Mouse (Mus musculus): ENCODE measurements around the gene Pld5. TPM values are rescaled to one million over a fixed set of nuclear protein-coding genes. Genes with fewer than 3 reads are reported as not detected.

Pld5 gene
- under 1 TPM; 0.12 to 0.29 TPM for total RNA-seq (2021)

GRCm38 (mm10) chr1:176274667-176275610, at the start of gene Pld5:
Gene Pld5, minus strand, starts transcription at chr1:176275312.
- intact Hi-C loops (cut with DNase I): no loop called here
- DNase-seq: peak; percentile 7 to 14

GRCm38 (mm10) chr1:176315063-176315462, 40.0 kb upstream of the Pld5 start:
- no peak for DNase-seq
- intact Hi-C loops (cut with DNase I): no loop called here

DNA sequence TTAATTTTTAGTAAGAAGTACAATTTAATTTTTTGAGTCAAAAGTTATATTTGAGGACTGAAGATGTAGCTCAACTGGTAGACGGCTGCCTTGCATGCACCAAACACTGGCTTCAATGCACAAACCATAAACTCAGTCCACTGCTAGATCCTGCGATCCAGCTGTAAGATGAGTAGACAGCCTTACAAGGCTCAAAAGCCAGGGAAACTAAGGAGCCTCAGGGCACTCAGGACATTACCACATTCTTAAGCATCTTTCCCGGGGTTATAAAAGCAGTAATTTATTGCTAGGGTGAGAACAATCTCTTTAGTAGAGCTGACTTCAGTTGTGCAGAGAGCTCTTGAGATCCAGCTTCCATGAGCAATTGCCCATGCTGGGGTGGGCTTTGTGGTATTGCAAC, 35.1 kb upstream of the Pld5 start:
- intact Hi-C loops (cut with DNase I): no loop called here
- no peak for DNase-seq

DNA sequence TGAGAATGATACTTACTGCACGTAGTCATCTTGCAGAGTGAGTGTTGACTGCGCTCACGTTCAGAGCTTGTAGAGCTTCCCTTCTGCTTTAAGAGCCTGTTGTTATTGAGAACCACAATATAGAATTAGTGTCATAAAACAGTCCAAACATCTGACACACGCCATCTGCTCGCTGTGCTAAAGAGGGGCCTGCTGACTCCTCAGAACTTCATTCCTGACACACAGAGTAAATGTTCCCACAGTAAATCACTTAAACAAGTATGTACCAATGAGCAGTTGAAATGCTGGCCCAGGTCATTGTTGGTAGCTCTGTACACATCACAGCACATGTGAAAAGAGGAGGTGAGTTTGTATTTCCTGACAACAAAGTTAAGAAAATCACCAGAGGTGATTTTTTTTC, 14.3 kb upstream of the Pld5 start:
- intact Hi-C loops (cut with DNase I): no loop called here
- no peak for DNase-seq

DNA sequence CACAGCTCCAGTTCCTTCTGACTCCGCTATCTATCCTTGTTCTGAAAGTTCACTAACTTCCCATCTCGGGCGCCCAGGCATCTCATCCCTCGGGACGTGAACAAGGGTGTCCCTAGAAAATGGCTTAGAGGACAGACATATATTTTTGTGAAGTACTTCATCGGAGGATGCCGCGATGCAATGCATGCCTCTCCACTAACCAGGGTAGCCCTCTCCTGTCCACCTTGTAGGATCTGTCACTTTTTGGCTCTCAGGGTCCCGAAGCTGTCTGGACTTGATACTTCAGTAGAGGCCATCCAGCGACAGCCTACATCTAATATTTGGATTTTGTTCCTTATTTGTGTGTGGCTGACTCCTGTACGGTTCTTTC, 484 bp upstream of the Pld5 start:
- intact Hi-C loops (cut with DNase I): no loop called here
- no peak for DNase-seq

GRCm38 (mm10) chr1:176248717-176249030, 26.4 kb downstream of the Pld5 start:
- intact Hi-C loops (cut with DNase I): no loop called here
- peak in 1 of 2 experiments; percentile 12 for DNase-seq

DNA sequence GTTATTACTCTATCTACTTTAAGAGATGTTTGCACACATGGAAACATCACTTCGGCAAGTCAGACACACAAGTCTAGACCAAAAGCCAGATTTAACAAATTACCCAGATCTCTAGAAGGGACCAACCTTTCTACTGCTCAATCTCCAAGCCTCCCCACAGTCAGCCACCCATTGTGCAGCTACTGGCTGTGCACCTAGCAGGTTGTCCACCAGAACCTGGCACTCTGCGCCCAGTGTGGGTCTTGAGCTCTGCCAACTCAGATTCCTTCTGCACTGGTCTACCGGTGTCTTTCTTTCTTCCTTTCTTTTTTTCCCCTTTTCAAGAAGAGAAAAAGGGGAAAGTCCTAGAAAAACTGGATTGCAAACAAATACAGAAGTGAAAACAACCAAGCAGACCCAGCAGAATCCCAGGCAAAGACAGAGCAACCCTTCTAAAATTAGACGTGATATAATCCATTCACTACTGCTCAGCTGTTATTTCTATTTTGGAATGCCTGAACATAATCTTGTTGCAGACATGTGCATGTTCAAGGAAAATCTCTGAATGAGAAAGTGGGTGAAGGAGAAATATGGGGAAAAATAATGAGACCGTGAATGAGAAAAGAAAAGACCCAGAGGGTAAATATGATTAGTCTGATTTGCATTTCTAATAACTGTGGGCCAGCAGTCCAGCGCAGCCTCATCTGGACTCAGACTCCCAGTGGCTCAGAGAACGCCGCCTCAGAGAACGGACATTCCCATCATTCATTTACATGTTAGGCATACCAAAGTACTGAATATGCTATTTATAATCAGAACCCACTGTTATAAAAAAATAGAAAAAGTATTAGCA, 27.0 kb downstream of the Pld5 start:
- peak; percentile 29 to 41 for DNase-seq
- intact Hi-C loops (cut with DNase I): loop anchor here (1.0 kb wide), 1 partner anchor 22 kb away; no protein-coding TSS in a partner anchor

GRCm38 (mm10) chr1:176239199-176239598, 35.9 kb downstream of the Pld5 start:
- DNase-seq: no peak
- intact Hi-C loops (cut with DNase I): no loop called here

- no peak for DNase-seq
- intact Hi-C loops (cut with DNase I): loop anchor here (1.0 to 5.0 kb wide), 4 partner anchors 194 to 639 kb away; no protein-coding TSS in a partner anchor
These were observed 51.3 kb downstream of the Pld5 start for GRCm38 (mm10) chr1:176223794-176224193.

DNA sequence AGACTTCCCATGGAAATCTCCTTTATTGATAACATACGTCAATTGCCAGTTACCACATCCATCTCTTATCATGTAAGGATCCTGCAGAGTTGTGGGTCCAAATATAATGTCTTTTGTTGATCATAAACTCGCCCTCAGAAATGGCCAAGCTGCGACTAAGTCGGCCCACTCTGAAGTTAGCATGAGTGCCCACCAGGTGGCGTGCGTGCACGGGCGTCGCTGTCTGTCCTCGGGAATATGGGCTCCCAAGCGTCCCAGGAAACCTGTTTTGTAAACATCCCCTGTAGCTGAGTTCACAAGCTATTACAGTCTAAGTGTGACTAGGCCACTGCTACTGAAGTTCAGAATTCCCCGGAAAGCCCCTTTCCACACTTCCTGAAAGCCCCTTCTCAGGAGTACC, 51.9 kb downstream of the Pld5 start:
- peak; percentile 60 to 80 for DNase-seq
- intact Hi-C loops (cut with DNase I): loop anchor here (1.0 to 5.0 kb wide), 4 partner anchors 194 to 639 kb away; no protein-coding TSS in a partner anchor

DNA sequence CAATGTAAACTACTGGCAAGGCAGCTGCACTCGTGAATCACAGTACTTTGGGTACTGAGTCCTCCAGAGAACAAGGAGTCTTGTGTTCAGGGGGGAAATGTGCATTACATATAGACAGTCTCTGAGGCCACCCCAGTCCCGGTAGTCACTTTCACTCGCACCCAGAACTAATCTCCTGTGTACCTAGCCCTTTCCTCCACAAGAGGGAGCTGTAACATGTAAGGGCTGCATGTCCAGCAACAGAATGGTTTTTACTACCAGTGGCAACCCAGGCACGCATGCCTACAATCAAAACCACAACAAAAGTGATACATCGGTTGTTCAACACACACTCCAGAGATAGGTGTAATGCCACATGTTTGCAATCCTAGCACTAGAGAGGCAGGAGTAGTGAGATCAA, 56.9 kb downstream of the Pld5 start:
- DNase-seq: no peak
- intact Hi-C loops (cut with DNase I): no loop called here

DNA sequence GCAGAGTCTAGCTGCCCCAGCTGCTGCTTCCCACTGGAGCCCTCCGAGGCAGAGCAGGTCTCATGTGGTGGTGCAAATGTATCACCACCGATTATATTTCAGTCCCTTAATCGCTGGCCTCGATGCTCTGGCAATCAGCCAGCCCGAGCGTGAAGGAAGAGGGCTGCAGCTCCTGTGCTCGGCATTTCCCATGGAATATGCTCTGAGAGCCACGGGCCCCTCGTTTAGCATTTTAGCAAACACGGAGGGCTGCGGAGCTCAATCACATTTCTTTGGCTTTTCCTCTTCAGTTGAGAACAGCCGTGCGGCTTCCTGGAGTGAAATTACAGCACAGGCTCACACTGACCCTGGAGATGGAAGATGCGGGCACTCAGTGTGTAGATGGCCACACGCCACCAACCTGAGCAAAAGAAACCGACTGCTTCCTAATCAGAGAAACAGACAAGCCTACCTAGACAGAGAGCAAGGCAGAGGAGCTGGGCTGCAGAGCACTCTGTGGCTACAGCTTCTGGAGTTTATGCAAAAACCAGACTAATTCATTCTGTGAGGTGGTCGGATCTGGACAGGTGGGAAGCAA, 61.4 kb downstream of the Pld5 start:
- intact Hi-C loops (cut with DNase I): no loop called here
- peak in 1 of 2 experiments; percentile 3 for DNase-seq

DNA sequence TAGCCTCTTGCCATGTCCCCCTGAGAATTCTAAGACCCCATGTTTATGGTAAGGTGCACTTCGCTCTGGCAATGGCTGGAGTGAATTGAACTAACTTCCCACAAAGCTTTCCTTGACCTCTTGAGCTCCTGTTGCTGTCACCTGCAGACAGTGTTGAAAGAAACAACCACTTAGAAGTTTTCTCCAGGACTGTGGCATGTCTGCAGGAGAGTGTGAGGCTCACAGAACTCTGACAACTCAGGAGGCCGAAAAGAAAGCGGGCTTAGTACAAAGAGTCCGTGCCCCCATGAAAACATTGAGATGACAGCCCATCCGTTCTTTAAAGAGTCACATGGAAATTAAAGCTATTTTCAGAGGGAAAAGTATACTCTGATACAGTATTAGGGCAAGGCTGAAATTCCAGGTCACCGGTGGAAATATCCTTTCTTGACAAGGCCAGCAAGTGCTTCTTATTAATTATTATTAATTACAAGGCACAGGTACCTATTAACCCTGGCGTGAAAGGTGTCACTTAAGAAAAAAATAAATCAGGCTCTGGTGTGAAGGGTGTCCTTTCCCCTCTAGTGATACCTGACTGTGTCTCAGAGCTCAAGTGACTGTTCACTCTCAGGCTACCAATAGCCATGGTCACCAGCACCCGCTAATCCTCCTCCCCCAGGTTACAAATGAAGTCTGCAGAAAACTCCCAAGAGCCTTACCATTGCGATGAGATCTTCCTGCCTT, 62.0 kb downstream of the Pld5 start:
- intact Hi-C loops (cut with DNase I): no loop called here
- no peak for DNase-seq

DNA sequence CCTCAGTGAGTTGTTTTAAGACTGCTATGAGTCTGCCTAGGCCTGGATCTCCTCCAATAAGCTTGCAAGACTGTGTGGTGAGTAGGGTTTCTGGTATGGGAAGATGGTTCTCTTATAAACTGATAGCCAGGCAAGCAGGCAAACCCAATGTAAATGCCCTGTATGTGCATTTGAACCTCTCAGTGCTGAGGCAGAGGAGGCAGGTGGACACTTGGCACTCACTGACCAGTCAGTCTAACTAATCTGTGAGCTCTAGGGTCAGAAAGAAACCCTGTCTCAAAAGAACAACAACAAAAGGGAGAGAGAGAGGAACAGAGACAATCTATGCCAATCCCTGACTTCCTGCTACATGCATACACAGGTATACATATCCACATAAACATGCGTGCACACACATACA, 64.3 kb downstream of the Pld5 start:
- intact Hi-C loops (cut with DNase I): no loop called here
- no peak for DNase-seq

DNA sequence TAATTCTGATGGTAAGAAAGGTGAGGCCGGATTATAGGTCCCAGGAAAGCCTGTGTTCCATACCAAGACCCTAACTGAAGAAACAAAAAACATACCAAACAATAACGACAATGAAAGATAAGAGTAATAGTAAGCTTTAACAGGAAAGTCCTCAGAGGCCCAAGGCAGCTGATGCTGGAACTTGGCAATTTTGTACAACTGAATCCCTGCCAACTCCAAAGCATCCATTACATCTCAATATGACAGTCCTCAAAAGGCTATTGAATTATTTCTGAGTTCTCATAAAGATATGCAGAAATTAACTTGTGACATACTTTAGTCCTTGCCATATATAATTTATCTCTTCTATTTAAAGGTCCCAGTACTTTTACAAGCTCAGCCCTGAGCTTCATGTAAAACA, 67.1 kb downstream of the Pld5 start:
- intact Hi-C loops (cut with DNase I): no loop called here
- no peak for DNase-seq

- intact Hi-C loops (cut with DNase I): no loop called here
- no peak for DNase-seq
These were observed 72.8 kb downstream of the Pld5 start for GRCm38 (mm10) chr1:176202360-176202759.

DNA sequence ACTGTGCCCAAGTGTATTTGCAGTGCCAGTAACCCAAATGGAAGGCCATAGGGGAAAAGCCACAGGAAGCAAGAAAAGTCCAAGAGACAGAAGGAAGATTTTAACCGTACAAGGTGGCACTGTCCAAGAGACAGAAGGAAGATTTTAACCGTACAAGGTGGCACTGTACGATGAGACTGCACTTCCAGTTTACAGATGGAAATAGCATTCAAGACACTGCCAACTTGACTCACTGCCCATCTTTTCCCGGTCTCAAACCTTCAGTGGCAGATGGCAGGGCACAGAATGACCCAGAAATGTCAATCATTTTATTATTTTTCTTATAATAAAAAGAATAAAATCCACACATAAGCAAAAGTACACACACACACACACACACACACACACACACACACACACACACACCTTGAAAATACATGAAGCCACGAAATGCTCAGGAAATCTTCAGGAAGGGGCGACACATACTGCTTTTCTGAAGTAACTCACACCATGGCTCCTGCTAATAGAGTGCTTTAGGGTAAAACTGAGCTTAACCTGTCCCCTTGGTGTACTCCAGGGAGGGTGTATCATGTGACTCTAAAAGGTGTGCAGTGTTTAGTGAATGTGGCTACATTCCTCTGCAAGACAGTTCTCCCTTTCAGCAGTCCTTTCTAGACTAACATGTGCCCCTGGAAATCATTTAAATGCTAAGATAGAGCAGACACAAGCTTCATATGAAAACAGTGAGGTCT, 77.9 kb downstream of the Pld5 start:
- peak; percentile 13 to 14 for DNase-seq
- intact Hi-C loops (cut with DNase I): no loop called here

- intact Hi-C loops (cut with DNase I): no loop called here
- DNase-seq: no peak
These were observed 78.8 kb downstream of the Pld5 start for GRCm38 (mm10) chr1:176196341-176196740.

DNA sequence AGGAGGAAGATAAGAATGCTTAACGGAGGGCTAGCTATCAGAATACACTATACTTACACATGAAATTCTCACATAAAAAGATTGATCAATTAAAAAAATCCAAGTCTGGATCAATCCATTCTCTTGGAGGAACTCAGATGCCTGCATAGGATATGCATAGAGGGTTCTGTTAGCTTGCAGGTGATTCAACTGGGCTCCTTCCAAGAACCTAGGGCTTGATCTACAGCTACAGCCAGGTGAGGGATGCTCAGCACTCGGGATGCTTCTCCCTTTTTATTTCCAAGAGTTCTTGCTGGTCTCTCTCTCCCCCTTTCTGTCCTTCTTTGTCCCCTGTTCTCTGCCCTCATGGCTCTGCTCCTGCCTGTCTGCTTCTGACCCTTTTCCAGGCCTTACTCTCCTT, 80.4 kb downstream of the Pld5 start:
- no peak for DNase-seq
- intact Hi-C loops (cut with DNase I): no loop called here

- intact Hi-C loops (cut with DNase I): no loop called here
- DNase-seq: no peak
These were observed 91.1 kb downstream of the Pld5 start for GRCm38 (mm10) chr1:176183991-176184390.
